15 mouse cellular contexts compared by ENCODE assay signal in the genomic region with DNA sequence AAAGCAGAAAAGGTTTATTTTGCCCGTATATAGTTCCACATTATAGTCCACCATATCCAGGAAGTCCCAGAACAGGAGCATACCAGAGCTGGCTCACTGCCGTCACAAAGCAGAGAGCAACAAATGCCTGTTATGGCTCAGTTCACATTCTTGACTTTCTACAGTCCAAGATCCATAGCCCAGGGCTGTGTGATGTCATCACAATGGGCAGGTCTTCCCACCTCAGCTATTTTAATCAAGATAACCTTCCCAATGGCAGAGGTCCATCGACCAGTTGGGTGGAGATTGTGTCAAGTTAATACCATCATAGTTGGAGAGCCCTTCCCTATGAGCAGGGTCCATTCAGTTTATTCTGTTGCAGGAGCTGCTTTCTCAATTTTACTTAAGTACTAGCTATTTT.
"Had no signal": no experiment of that assay in that cellular context is flagged by ENCODE, and none has a peak within 500 bp of the region (broad histone marks: within the 10 kb centered on the region; RNA-seq: fewer than 3 reads in every experiment).

No protein-coding gene starts in this region.

- DNase-seq: kidney, adult 2 months; kidney, postnatal 10 days; kidney, postnatal 4 days; lung, adult 2 months; lung, postnatal 36 days; retina, postnatal 1 day; right cerebral cortex, postnatal 4 days; thymus, postnatal 4 days had no signal

- H3K27me3 ChIP-seq: midbrain, embryonic 15.5 days; neural tube, embryonic 13.5 days had no signal

- H3K4me1 ChIP-seq: limb, embryonic 10.5 days; midbrain, embryonic 10.5 days; midbrain, embryonic 15.5 days; neural tube, embryonic 13.5 days had no signal

- H3K27ac ChIP-seq: left cerebral cortex, adult 2 months; limb, embryonic 10.5 days; liver, embryonic 14.5 days; midbrain, embryonic 10.5 days; midbrain, embryonic 15.5 days; neural tube, embryonic 13.5 days had no signal

- H3K4me3 ChIP-seq: left cerebral cortex, adult 2 months; limb, embryonic 10.5 days; midbrain, embryonic 10.5 days; midbrain, embryonic 15.5 days; neural tube, embryonic 13.5 days had no signal

- H3K4me2 ChIP-seq: midbrain, embryonic 15.5 days; neural tube, embryonic 13.5 days had no signal

- H3K36me3 ChIP-seq: limb, embryonic 10.5 days; midbrain, embryonic 10.5 days; midbrain, embryonic 15.5 days; neural tube, embryonic 13.5 days had no signal

- ATAC-seq: lung, postnatal 0 days; midbrain, embryonic 15.5 days had no signal

- H3K9ac ChIP-seq: liver, embryonic 14.5 days; midbrain, embryonic 15.5 days; neural tube, embryonic 13.5 days had no signal

- H3K9me3 ChIP-seq: limb, embryonic 10.5 days; midbrain, embryonic 10.5 days; midbrain, embryonic 15.5 days; neural tube, embryonic 13.5 days had no signal
